Comparison of ENCODE assay signal across 9 mouse cellular contexts in the genomic region with DNA sequence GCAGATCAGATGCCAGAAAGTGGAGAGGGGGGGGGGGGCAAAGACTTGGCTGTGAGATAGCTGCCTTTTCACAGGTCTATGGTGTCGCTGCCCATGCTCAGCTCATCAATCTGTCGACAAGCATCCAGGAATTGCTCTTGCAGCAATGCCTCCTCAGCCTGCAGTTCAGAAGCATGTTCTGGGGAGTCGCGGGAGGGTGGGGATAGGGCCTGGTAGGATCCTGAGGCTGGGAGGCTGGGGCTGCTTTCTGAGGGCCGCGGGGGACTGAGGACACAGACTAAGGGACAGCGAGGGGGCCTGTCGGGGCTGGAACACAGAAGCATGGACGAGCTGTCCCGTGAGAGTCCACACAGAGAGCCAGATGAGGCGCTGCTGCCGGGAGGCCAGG. TPM values are rescaled to one million over a fixed set of nuclear protein-coding genes. Genes with fewer than 3 reads are reported as not detected.
DNase-seq lines count a peak whose midpoint lies in the region; ATAC-seq and TF ChIP-seq lines count a peak whose summit lies in the region.
"Had no signal": no experiment of that assay in that cellular context is flagged by ENCODE, and none has a peak within 500 bp of the region (broad histone marks: within the 10 kb centered on the region; RNA-seq: fewer than 3 reads in every experiment).

No protein-coding gene starts in this region.

- no peaks in the 10 kb centered on the region for H3K9me3 ChIP-seq in heart, embryonic 16.5 days (replicated peaks; ENCODE audit: control insufficient read depth, low read length)
- no peaks in the 10 kb centered on the region for H3K9me3 ChIP-seq in hindbrain, embryonic 10.5 days
- H3K9me3 ChIP-seq in liver, postnatal 0 days (ENCODE audit: low read length) = no peaks in the 10 kb centered on the region

- intact Hi-C loops in heart, postnatal 36 days (cut with DNase I) = loop anchor here (2.0 kb wide), 1 partner anchor 71 kb away; no protein-coding TSS in a partner anchor

- peak overlapping the region; percentile 98; the same call in 1 of the 2 replicates for H3K4me2 ChIP-seq in heart, embryonic 16.5 days (ENCODE audit: low read depth, low read length)
- H3K4me2 ChIP-seq in liver, postnatal 0 days (ENCODE audit: low read depth, low read length) = peak overlapping the region; percentile 81; the same call in 1 of the 2 replicates

- 9% methylated on average over 12 of the region's 12 CpGs for WGBS in heart, embryonic 16.5 days
- 5% methylated on average over 12 of the region's 12 CpGs for WGBS in hindbrain, embryonic 10.5 days
- 9% methylated on average over 12 of the region's 12 CpGs for WGBS in liver, postnatal 0 days (ENCODE audit: insufficient replicate concordance)

- ATAC-seq in heart, embryonic 16.5 days (replicated peaks; ENCODE audit: extremely low read depth, insufficient read depth, low FRiP score) = no peak
- 0 out of 2 replicates have a peak, but pooled peaks have one; percentile 2 for ATAC-seq in common myeloid progenitor, adult 5-6 weeks (replicated peaks; ENCODE audit: low read depth, poor library complexity, severe bottlenecking)
- ATAC-seq in liver, postnatal 0 days = peak; percentile 15; the same call in 1 of the 2 replicates

- no peak overlapping the region for H3K9ac ChIP-seq in heart, embryonic 16.5 days (ENCODE audit: low read length)
- H3K9ac ChIP-seq in liver, postnatal 0 days (replicated peaks) = no peak overlapping the region
- H3K9ac ChIP-seq: liver, embryonic 14.5 days had no signal

- peaks cover 57% of the 10 kb centered on the region for H3K27me3 ChIP-seq in heart, embryonic 16.5 days (ENCODE audit: control insufficient read depth, insufficient read depth, low read length)
- H3K27me3 ChIP-seq in hindbrain, embryonic 10.5 days (ENCODE audit: insufficient read depth, poor library complexity, severe bottlenecking) = peaks cover 84% of the 10 kb centered on the region
- peaks cover 73% of the 10 kb centered on the region for H3K27me3 ChIP-seq in liver, postnatal 0 days (ENCODE audit: insufficient read depth, low read length)

- peaks cover 17% of the 10 kb centered on the region for H3K4me1 ChIP-seq in heart, embryonic 16.5 days (ENCODE audit: control insufficient read depth, insufficient read depth, low read length)
- peaks cover 32% of the 10 kb centered on the region for H3K4me1 ChIP-seq in hindbrain, embryonic 10.5 days (replicated peaks)
- H3K4me1 ChIP-seq in liver, postnatal 0 days (ENCODE audit: insufficient read depth) = peaks cover 10% of the 10 kb centered on the region

- peak overlapping the region; percentile 60 for H3K4me3 ChIP-seq in heart, embryonic 16.5 days (ENCODE audit: low read length)
- peak overlapping the region; percentile 65 for H3K4me3 ChIP-seq in hindbrain, embryonic 10.5 days
- H3K4me3 ChIP-seq in liver, postnatal 0 days (ENCODE audit: low read depth, low read length) = no peak overlapping the region

- no peaks in the 10 kb centered on the region for H3K36me3 ChIP-seq in heart, embryonic 16.5 days (ENCODE audit: control insufficient read depth, insufficient read depth)
- no peaks in the 10 kb centered on the region for H3K36me3 ChIP-seq in hindbrain, embryonic 10.5 days
- H3K36me3 ChIP-seq in liver, postnatal 0 days (replicated peaks; ENCODE audit: insufficient read depth, low read length) = no peaks in the 10 kb centered on the region

- no peak for TF ChIP-seq EP300 in liver, postnatal 0 days (IDR thresholded peaks at IDR 0.05; ENCODE audit: low read depth)

- TF ChIP-seq CTCF in liver, postnatal 0 days (IDR thresholded peaks at IDR 0.05; ENCODE audit: low read depth) = no peak

- no peak overlapping the region for H3K27ac ChIP-seq in heart, embryonic 16.5 days (ENCODE audit: low read length)
- H3K27ac ChIP-seq in hindbrain, embryonic 10.5 days = 0 out of 2 replicates have a peak overlapping the region, but pooled peaks have one; percentile 83
- H3K27ac ChIP-seq in liver, postnatal 0 days (ENCODE audit: low read depth) = no peak overlapping the region
- H3K27ac ChIP-seq: liver, embryonic 14.5 days had no signal

- DNase-seq in heart, postnatal 36 days = no peak
- peak; percentile 45 for DNase-seq in hindbrain, embryonic 10.5 days (ENCODE audit: low spot score)
- DNase-seq in liver, postnatal 0 days = no peak
- no peak for DNase-seq in MN1 (ENCODE audit: low spot score)
- no peak for DNase-seq in c-Kit-positive CD71-positive TER-119-positive erythroid progenitor cells, embryonic 14.5 days (ENCODE audit: low spot score)
- DNase-seq in left cerebral cortex, adult 9 months (ENCODE audit: low spot score in 2 of 2) = no peak

RNA-seq across cellular contexts. Expression of gene Rbm28, which starts 4.9 kb away (rescaled TPM):
- 23.5 and 26.1 TPM in 2 replicates for polyA plus RNA-seq in heart, embryonic 16.5 days (2015; fragmentation: Nextera tagmentation; extraction: Ambion mirVana)
- 10 to 100 TPM; 19.9 to 20.1 TPM for total RNA-seq in heart, postnatal 36 days (2021)
- 58.1 and 64.1 TPM in 2 replicates for total RNA-seq in common myeloid progenitor, adult 5-6 weeks (2017)
- polyA plus RNA-seq in hindbrain, embryonic 10.5 days (2016; fragmentation: Nextera tagmentation; extraction: Ambion mirVana) = 39.3 and 48.9 TPM in 2 replicates
- 6.6 and 8.2 TPM in 2 replicates for polyA plus RNA-seq in liver, postnatal 0 days (2015; fragmentation: Nextera tagmentation; extraction: Ambion mirVana)

RNA-seq across cellular contexts. Expression of gene Prrt4, which starts 9.7 kb away (rescaled TPM):
- polyA plus RNA-seq in heart, embryonic 16.5 days (2015; fragmentation: Nextera tagmentation; extraction: Ambion mirVana) = 1.1 and 1.2 TPM in 2 replicates
- 1 to 10 TPM; 3.6 to 4.0 TPM for total RNA-seq in heart, postnatal 36 days (2021)
- not detected in 2 replicates for total RNA-seq in common myeloid progenitor, adult 5-6 weeks (2017)
- polyA plus RNA-seq in hindbrain, embryonic 10.5 days (2016; fragmentation: Nextera tagmentation; extraction: Ambion mirVana) = 1.1 and 1.6 TPM in 2 replicates
- polyA plus RNA-seq in liver, postnatal 0 days (2015; fragmentation: Nextera tagmentation; extraction: Ambion mirVana) = not detected in 2 replicates

RNA-seq across cellular contexts. Expression of gene Impdh1, which starts 46.5 kb away (rescaled TPM):
- polyA plus RNA-seq in heart, embryonic 16.5 days (2015; fragmentation: Nextera tagmentation; extraction: Ambion mirVana) = 42.7 and 48.4 TPM in 2 replicates
- 10 to 100 TPM; 21.5 to 26.3 TPM for total RNA-seq in heart, postnatal 36 days (2021)
- total RNA-seq in common myeloid progenitor, adult 5-6 weeks (2017) = 22.7 and 54.2 TPM in 2 replicates
- 40.5 and 48.4 TPM in 2 replicates for polyA plus RNA-seq in hindbrain, embryonic 10.5 days (2016; fragmentation: Nextera tagmentation; extraction: Ambion mirVana)
- 7.3 and 7.7 TPM in 2 replicates for polyA plus RNA-seq in liver, postnatal 0 days (2015; fragmentation: Nextera tagmentation; extraction: Ambion mirVana)
